Mouse (Mus musculus) neutrophil, adult 65 days (primary cell): Measurements from ENCODE around the gene Eomes. TPM values are rescaled to one million over a fixed set of nuclear protein-coding genes. Genes with fewer than 3 reads are reported as not detected.

Experiments
- total RNA-seq: library from RNA; stranded (reverse); gene quantifications from 2 replicates; pipeline ENCODE4 v1.2.4, GENCODE M21; 2023

Eomes gene
- total RNA-seq = not detected in 2 replicates

DNA sequence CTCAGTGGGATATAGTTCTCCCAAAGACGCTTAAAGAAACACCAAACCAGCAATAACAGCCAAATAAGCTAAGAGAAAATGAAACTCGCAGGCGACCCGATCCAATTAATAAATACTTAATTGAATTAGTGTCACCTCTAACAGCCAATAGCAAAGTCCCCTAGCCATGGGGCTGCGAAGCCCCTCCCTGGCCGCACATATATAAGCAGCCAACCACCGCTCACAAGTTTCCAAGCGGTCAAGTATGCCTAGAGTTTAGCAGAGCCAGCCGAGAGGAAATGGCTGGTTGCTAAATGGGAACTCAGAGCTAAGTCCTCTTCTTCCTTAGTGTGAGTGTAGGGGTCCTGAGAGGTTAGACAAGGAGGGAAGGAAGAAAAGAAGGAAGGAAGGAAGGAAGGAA, at the start of gene Eomes:
TSS of gene Eomes (plus strand) at position 252 of the 400 bp plus-strand sequence.

DNA sequence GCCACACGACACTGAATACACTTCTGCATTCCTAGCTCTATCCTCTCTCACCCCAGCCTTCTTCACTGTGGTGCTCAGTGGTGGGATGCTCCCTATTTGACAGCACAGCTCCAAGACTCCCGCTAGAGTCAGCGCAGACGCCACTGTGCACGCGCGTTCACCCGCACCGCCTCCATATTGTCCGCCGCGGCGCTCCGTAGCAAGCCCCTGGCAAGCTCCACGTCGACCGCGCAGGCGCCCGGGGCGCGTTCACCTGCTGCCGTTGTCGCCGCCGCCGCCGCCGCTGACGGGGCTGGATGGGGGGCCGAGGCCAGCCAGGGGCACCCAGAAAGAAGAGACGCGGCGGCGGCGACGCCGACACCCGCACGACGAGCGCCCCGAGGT, 28.0 kb downstream of the Eomes start, which contains the start of gene Golga4:
TSS of gene Golga4 (plus strand) at position 248 of the 384 bp plus-strand sequence.

Other genes with a start within 250 kb of the Eomes start
- 37.1 and 61.4 TPM in 2 replicates for gene Golga4, start 28.1 kb downstream of the Eomes start, total RNA-seq
- gene Itga9, start 128.5 kb downstream of the Eomes start, total RNA-seq = 0.11 and 0.35 TPM in 2 replicates